Mouse (Mus musculus): ENCODE measurements at regions not wholly inside any gene's neighbourhood (a gene's known extent, or its start where the extent isn't known, plus 50 kb on each side); places are given as distances from the start of the nearest gene placed in this dataset.

DNA sequence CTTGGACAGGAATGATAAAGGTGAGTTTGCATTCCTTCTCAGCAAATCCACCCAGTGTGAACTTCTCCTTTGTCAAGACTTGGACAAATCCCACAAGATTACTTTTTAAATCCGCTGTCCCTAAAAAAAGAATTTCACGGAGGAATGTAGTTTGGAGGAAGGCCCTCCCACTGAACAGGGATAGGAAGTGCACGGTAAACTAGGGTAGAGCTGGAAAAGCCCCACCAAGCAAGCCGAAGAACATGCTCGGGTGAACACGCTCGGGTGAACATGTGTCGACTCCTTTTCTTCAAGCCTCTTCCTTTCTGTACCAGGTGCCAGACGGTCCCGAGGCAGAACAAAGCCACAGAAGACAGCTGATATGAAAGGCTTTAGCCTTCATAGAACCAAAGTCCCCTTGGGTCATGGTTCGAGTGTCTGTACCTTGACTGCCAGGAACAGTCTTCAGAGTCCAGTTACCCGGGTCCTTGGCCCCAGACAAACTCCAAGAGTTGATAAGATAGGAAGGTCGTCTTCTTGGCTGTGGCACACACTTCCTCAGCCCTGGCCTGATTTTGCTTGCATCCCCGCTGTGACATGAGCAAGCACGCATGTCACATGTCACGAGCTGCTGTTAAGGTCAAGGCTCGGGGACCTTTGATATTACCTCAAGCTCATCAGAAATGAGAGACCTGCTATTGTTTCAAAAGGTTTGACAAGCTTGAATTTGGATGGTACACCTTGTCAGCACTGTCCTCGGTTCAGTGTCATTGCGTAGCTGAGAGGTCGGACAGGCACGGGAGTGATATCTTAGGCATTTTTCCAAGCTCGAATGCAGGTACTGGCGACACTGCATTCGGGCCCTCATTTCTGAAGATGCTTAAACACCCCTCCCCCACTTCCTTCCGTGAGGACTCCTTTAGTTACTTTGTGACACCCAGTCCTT lies 51.5 kb upstream of the Ryk start:
- peak; percentile 55; the same call in 1 of the 2 replicates for TF ChIP-seq GATA4 (IDR thresholded peaks at IDR 0.05; ENCODE audit: insufficient replicate concordance, low read length)

DNA sequence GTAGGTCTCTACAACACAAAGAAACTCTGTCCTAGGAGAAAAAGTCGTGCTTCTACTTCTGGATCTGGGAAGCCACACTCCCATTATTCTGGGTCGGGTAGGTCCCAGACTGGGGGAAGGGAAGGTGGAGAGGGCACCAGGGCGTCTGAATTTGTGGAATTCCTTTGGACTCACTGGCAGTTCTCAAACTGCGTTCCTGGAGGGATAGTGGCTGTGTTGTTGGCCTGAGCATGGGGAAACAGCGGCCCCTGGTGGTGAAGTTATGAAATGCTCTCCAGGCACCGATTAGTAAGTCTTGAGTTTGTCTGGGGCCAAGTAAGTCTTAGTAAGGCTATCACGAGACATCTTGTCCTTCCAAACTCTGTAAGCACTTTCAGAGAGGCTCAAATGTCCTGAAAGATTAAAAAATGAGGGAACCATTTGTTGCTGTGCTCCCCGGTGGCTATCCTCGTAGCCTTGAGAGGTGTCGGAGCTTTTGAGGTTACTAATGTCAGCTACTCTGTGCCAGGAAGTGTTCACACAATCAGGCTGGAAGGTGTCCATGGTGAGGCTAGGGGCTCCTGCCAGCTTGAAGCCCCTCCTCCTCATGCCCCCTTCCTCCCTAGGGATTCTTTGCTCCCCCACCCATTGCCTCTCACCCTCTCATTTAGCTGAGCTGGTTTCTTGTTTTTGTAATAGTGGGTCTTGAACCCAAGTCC lies 50.2 kb upstream of the Ryk start:
- no peak for TF ChIP-seq GATA4 (IDR thresholded peaks at IDR 0.05; ENCODE audit: insufficient replicate concordance, low read length)

Measured in liver, adult (tissue).